Mouse (Mus musculus): Measurements from ENCODE around the gene Mvp.

GRCm38 (mm10) chr7:126950647-126951615 is 63.5 kb downstream of the Mvp start:
- no peak for TF ChIP-seq CTCF (IDR thresholded peaks at IDR 0.05; ENCODE audit: borderline replicate concordance, control insufficient read depth, extremely low read depth, insufficient read depth, low read length, poor library complexity)
- no peak for TF ChIP-seq POLR2A (IDR thresholded peaks at IDR 0.05; ENCODE audit: control insufficient read depth, extremely low read depth, insufficient read depth, low read length, poor library complexity)
